Mouse (Mus musculus): ENCODE results near the gene Tex10.

GRCm38 (mm10) chr4:48510861-48511260 lies 37.6 kb upstream of the Tex10 start:
- TF ChIP-seq POLR2A (IDR thresholded peaks at IDR 0.05; ENCODE audit: low read depth, low read length) (no peak), CTCF (IDR thresholded peaks at IDR 0.05; ENCODE audit: borderline replicate concordance, insufficient read depth, low read length) (no peak)

All from embryonic fibroblast, embryonic 13.5 days (primary cell).